Comparison of ENCODE assay signal across 10 mouse cellular contexts in genomic region chr9:111356386-111356785, GRCm38 (mm10). TPM values are rescaled to one million over a fixed set of nuclear protein-coding genes. Genes with fewer than 3 reads are reported as not detected.
DNase-seq lines count a peak whose midpoint lies in the region; ATAC-seq and TF ChIP-seq lines count a peak whose summit lies in the region.
"Had no signal": no experiment of that assay in that cellular context is flagged by ENCODE, and none has a peak within 500 bp of the region (broad histone marks: within the 10 kb centered on the region; RNA-seq: fewer than 3 reads in every experiment).

No protein-coding gene starts in this region.

- H3K9ac ChIP-seq in kidney, embryonic 16.5 days (replicated peaks; ENCODE audit: low read length) = no peak overlapping the region

- peak; percentile 7 to 15 for DNase-seq in kidney, adult 8-10 months
- DNase-seq in Muller cell, postnatal 12 days (ENCODE audit: inconsistent ontology term) = peak; percentile 44
- peak; percentile 84 for DNase-seq in brain, embryonic 14.5 days (ENCODE audit: low read depth)
- DNase-seq in lung, postnatal 25 days (ENCODE audit: low spot score) = peak; percentile 3
- no peak for DNase-seq in ovary, postnatal 14 days (ENCODE audit: low spot score)
- DNase-seq: cerebellum, adult 11 months; heart, postnatal 4 days had no signal

- WGBS in kidney, embryonic 16.5 days = 16% methylated on average over 3 of the region's 3 CpGs

- no peaks in the 10 kb centered on the region for H3K36me3 ChIP-seq in kidney, embryonic 16.5 days (ENCODE audit: insufficient read depth, low read length)

- TF ChIP-seq POLR2A in brain, embryonic 14.5 days (IDR thresholded peaks at IDR 0.05; ENCODE audit: borderline replicate concordance, extremely low read depth, insufficient read depth, insufficient read length, poor library complexity, severe bottlenecking) = no peak

- no peaks in the 10 kb centered on the region for H3K4me1 ChIP-seq in kidney, embryonic 16.5 days (ENCODE audit: insufficient read depth, low read length)
- H3K4me1 ChIP-seq: megakaryocyte, embryonic 14.5 days had no signal

- H3K27me3 ChIP-seq in kidney, embryonic 16.5 days (ENCODE audit: insufficient read depth, low read length) = no peaks in the 10 kb centered on the region

- no peak overlapping the region for H3K27ac ChIP-seq in kidney, embryonic 16.5 days (ENCODE audit: low read length)

- peak; percentile 64; the same call in 1 of the 2 replicates for TF ChIP-seq CTCF in brain, embryonic 14.5 days (IDR thresholded peaks at IDR 0.05; ENCODE audit: borderline replicate concordance, extremely low read depth, insufficient read depth, insufficient read length)

- H3K4me3 ChIP-seq in kidney, embryonic 16.5 days (ENCODE audit: low read length) = no peak overlapping the region
- H3K4me3 ChIP-seq: megakaryocyte, embryonic 14.5 days had no signal

- no peak for ATAC-seq in kidney, embryonic 16.5 days (ENCODE audit: low FRiP score, low TSS enrichment)
- no peak for ATAC-seq in CD4-positive, CD25-positive, alpha-beta regulatory T cell, adult 4 months

- H3K4me2 ChIP-seq in kidney, embryonic 16.5 days (replicated peaks; ENCODE audit: low read depth, low read length) = no peak overlapping the region

- H3K9me3 ChIP-seq in kidney, embryonic 16.5 days (ENCODE audit: low read length) = no peaks in the 10 kb centered on the region
- H3K9me3 ChIP-seq: megakaryocyte, embryonic 14.5 days had no signal

RNA-seq across cellular contexts. Expression of gene Trank1, which starts 44.8 kb away (rescaled TPM):
- polyA plus RNA-seq in kidney, embryonic 16.5 days (2015; fragmentation: Nextera tagmentation; extraction: Ambion mirVana) = 0.37 and 0.66 TPM in 2 replicates
- 59.5 and 68.2 TPM in 2 replicates for polyA plus RNA-seq in brain, embryonic 14.5 days (2012; rRNA removed)
- not detected for polyA plus RNA-seq in CD4-positive, CD25-positive, alpha-beta regulatory T cell, adult 4 months (2017; shearing (Covaris generic))

Comparison
In these comparisons a context has a peak if more than half of its experiments do, and no peak if none do; other contexts are left out.
1. RNA of gene Trank1, which starts 44.8 kb away (polyA plus RNA-seq): 59.5 to 68.2 TPM in brain, embryonic 14.5 days; not detected in CD4-positive, CD25-positive, alpha-beta regulatory T cell, adult 4 months and 0.37 to 0.66 TPM in kidney, embryonic 16.5 days; every median in the first group is over 10 times any median in the second.